Mouse (Mus musculus): ENCODE results near the gene Pan2. TPM values are rescaled to one million over a fixed set of nuclear protein-coding genes. Genes with fewer than 3 reads are reported as not detected.

Pan2 gene
- total RNA-seq, 2 experiments from 2014 or later: 24.0 to 32.8 TPM

Other genes starting within 250 kb of the Pan2 start
- 100 to 1,000 TPM; 138 to 142 TPM for gene Ptges3, start 244.4 kb upstream of the Pan2 start, total RNA-seq (2021)
- gene Atp5b, start 220.1 kb upstream of the Pan2 start, total RNA-seq (2021): 1,000 to 10,000 TPM; 4,995 to 5,524 TPM
- gene Baz2a, start 211.8 kb upstream of the Pan2 start, total RNA-seq (2021): 10 to 100 TPM; 37.1 to 51.9 TPM
- 10 to 100 TPM; 65.3 to 74.8 TPM for gene Rbms2, start 123.0 kb upstream of the Pan2 start, total RNA-seq (2021)
- gene Gls2, start 108.9 kb upstream of the Pan2 start, total RNA-seq (2021): 10 to 100 TPM; 12.8 to 22.3 TPM
- gene Spryd4, start 91.5 kb upstream of the Pan2 start, total RNA-seq (2021): 10 to 100 TPM; 21.6 to 27.3 TPM
- gene Mip, start 77.5 kb upstream of the Pan2 start, total RNA-seq (2021): not detected
- 10 to 100 TPM; 16.4 to 21.9 TPM for gene Timeless, start 71.3 kb upstream of the Pan2 start, total RNA-seq (2021)
- gene Apon, start 49.2 kb upstream of the Pan2 start, total RNA-seq (2021): 10 to 100 TPM in 1 of 2 experiments, 1 to 10 TPM in 1; 7.4 to 17.5 TPM
- 100 to 1,000 TPM in 1 of 2 experiments, 10 to 100 TPM in 1; 78.0 to 183 TPM for gene Apof, start 34.7 kb upstream of the Pan2 start, total RNA-seq (2021)
- gene Stat2, start 32.8 kb upstream of the Pan2 start, total RNA-seq (2021): 10 to 100 TPM; 17.4 to 27.5 TPM
- under 1 TPM in 1 of 2 experiments, not detected in 1; 0.27 TPM for gene Il23a, start 4.6 kb upstream of the Pan2 start, total RNA-seq (2021)
- 100 to 1,000 TPM; 149 to 165 TPM for gene Cnpy2, start 19.1 kb downstream of the Pan2 start, total RNA-seq (2021)
- 1,000 to 10,000 TPM; 1,048 to 1,207 TPM for gene Cs, start 34.4 kb downstream of the Pan2 start, total RNA-seq (2021)
- 100 to 1,000 TPM in 1 of 2 experiments, 10 to 100 TPM in 1; 99.9 to 128 TPM for gene Coq10a, start 65.7 kb downstream of the Pan2 start, total RNA-seq (2021)
- 10 to 100 TPM; 53.3 to 57.8 TPM for gene Ankrd52, start 73.8 kb downstream of the Pan2 start, total RNA-seq (2021)
- 1 to 10 TPM; 2.3 to 5.9 TPM for gene Slc39a5, start 97.9 kb downstream of the Pan2 start, total RNA-seq (2021)
- 10 to 100 TPM; 58.0 to 59.9 TPM for gene Nabp2, start 108.2 kb downstream of the Pan2 start, total RNA-seq (2021)
- gene Rnf41, start 108.3 kb downstream of the Pan2 start, total RNA-seq (2021): 10 to 100 TPM; 37.4 TPM
- gene Smarcc2, start 155.9 kb downstream of the Pan2 start, total RNA-seq (2021): 100 to 1,000 TPM in 1 of 2 experiments, 10 to 100 TPM in 1; 94.1 to 123 TPM
- 100 to 1,000 TPM; 739 to 765 TPM for gene Myl6, start 190.8 kb downstream of the Pan2 start, total RNA-seq (2021)
- 10 to 100 TPM; 10.9 to 17.3 TPM for gene Myl6b, start 195.3 kb downstream of the Pan2 start, total RNA-seq (2021)
- gene Esyt1, start 222.5 kb downstream of the Pan2 start, total RNA-seq (2021): 10 to 100 TPM; 31.5 to 41.5 TPM
- 10 to 100 TPM; 10.5 to 14.7 TPM for gene Zc3h10, start 244.4 kb downstream of the Pan2 start, total RNA-seq (2021)
- 1,000 to 10,000 TPM; 2,762 to 2,852 TPM for gene Rpl41, start 246.0 kb downstream of the Pan2 start, total RNA-seq (2021)